Mouse (Mus musculus) bone marrow macrophage, adult 2 months (primary cell): ENCODE measurements at regions not wholly inside any gene's neighbourhood (a gene's known extent, or its start where the extent isn't known, plus 50 kb on each side); places are given as distances from the start of the nearest gene placed in this dataset.

Experiments
- CTCF ChIP-seq: IDR thresholded peaks from 2 replicates; pipeline ENCODE4 v1.5.1; 2012; ENCODE audit warnings: low read depth, mild to moderate bottlenecking, low read length, moderate library complexity
- POLR2A ChIP-seq: IDR thresholded peaks from 2 replicates; pipeline ENCODE4 v1.6.1; 2012; ENCODE audit warnings: mild to moderate bottlenecking, low read depth, low read length, borderline replicate concordance

DNA sequence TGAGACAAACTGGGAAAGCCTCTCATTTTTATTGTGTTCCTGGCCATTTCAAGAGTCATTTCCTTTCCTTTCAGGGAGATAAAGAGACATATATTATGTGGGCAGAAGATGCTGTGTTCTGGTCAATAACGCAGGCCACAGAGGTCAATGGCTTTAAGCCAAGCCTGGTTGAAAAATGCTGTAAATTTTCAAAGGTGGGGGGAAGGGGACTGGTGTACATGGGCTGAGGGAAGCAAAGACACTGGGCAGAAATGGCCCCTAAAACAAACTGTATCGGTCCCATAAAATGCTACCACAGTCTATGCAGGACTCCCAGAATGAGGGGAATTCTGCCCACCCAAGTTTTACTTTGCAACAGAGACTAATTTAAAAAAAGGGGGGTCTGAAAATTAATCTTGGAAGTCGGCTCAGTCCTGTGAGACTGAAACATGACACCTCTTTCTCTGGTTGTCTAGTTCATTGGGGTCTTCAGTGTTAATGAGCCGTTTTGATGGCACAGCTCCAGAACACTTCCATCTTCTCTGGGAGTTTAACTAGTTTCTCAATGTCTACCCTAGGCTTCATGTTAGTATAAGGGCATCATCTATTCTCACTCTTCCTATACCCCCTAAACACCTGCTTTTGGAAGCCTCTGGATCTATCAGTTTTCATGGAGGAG, 149.4 kb upstream of the Slc24a2 start:
- no peak for TF ChIP-seq CTCF
- no peak for TF ChIP-seq POLR2A
